Mouse (Mus musculus) liver, adult (tissue): ENCODE measurements around the gene Tmco4.

ENCODE experiments used
- GATA4 ChIP-seq: IDR thresholded peaks from 2 replicates; pipeline ENCODE4 v1.6.1; 2014; ENCODE audit warnings: mild to moderate bottlenecking, low read length; ENCODE audit not compliant: insufficient replicate concordance

Tmco4 gene

DNA sequence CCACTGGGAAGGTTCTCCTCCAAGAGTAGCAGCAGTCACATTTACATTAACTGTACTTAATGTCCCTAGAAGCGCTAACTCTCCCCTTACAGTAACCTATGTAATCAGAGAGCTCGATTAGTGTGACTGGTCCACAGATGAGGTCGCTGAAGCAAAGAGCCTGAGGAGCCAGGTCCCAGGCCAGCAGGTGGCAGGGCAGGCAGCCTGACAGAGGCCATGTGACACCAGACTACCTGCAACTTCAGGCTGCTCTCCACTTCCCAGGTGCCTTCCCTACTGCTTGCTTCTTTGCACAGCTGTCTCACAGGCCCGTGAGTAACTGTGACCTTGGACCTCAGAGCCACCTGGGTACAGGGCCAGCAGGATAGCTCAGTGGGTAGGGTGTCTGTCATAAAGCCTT lies 61.9 kb downstream of the Tmco4 start:
- no peak for TF ChIP-seq GATA4

DNA sequence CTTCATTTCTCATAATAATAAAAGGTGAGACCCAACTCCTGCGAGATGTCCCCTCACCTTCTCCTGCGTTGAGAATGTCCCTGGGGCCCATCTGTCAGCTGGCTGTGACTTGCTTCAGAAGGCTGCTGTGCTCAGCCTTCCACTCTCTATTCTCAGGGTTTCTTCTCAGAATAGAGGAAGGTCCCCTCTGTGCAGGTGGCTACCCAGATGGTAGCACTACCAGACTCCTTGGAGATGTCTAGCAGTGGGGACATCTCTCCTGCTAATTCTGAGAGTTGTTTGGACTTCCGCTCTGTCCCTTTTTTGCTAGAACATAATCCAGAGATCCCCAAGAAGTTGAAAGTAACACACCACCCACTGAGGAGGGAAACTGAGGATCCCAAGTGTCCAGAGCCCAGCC lies 62.3 kb downstream of the Tmco4 start:
- TF ChIP-seq GATA4: no peak

DNA sequence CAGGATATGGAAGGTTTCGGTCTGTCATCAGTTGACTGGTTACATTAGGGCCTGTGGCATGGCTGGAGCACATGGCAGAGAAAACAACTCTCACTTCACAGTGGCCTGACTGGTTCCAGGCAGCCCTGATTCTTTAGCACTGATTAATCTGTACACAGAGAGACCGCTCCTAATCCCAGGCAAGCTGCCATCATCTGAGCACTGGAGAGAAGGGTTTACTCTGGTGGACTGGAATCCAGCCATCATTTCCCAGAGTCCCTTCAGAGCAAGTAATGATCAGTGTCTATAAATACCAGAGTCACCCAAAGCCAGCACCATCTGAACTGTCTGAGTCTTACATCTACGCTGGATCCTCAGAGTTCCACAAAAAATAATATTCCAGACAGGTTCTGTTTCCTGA lies 63.1 kb downstream of the Tmco4 start:
- TF ChIP-seq GATA4: no peak

DNA sequence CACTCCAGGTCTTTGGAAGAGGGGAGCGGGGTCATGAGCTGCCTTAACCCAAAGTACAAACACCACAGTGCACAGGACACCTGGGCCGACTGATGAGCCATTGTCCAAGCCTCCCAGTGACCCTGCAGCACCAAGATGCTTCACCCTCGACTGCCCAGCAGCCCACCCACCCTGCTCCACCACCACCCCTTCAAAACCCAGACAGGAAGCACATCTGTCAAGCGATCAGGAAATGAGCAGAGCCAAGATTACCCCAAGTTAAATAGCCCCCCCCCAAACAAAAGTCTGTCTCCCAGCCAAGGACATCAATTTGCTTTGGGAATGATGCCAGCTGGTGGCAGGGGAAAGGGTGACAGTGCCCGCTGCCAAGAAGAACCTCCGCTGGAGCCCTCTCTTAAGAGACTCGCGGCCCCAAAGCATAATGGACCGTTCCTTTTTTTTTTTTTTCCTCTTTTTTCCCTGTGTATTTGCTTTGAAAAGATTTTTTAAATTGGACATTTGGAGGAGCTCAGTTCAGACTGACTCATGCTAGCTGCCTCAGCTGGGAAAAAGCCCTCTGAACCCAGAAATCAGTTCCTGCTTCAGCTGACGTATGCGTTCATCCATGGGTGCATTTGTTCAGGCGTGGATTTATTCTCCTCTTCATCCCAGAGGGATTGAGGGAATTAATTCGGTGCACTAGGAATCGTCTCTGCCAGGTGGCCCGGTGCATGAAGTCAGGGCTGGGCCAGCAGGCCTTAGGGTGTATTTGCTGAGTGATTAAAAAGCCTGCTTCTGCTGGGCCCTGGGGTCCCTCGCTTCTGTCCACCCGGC lies 65.3 kb downstream of the Tmco4 start:
- no peak for TF ChIP-seq GATA4

DNA sequence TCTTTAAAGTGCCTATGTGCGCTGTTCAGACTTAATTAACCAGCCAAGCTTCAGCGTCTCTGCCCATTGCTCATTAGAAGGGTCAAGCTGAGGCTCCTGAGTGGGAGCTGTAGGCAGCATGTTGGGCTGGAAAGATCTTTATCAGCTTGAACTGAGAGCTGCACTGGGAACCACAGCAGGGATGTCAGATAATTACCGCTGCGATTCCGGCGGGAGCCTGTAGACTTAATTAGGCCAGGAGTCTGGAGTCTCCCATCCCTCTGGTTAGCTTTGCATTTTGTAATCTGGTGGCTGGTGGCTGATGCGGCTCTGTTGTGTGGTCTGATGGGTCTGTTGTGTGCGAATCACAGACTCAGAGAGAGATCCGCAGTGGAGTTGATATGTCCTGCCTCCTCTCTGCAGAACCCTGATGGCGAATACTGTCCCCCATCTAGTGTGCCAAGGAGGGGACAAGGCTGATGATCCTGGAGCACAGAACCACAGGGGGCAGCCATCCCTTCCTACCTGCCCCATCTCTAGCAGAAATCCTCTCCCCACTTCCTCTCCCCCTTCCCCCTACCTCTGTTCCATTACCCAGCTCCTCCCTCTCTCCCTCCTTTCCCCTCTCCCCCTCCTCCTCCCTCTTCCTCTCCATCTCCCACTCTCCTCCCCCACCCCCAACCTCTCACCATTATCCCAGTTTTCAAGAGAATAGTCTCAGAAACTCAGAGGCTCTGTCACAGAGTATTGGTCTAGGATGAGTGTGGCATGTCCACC lies 67.6 kb downstream of the Tmco4 start:
- no peak for TF ChIP-seq GATA4

DNA sequence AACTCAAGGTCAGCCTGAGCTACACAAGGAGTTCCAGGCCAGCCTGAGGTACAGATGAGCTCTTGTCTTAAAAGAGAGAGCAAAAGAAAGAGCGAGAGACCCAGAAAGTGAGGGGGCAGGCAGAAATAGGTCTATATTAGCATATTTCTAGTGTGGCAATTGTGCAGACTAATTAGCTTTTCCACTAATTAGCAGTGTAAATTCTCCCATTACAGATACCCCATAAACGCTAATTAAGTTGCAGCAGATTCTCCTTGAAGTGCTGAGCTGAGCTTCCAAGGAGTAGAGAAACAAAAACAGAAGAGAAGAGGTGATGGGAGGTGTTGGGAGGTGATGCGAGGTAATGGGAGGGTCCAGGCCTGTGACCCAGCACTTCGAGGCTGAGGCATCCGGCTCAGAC lies 69.9 kb downstream of the Tmco4 start:
- no peak for TF ChIP-seq GATA4

DNA sequence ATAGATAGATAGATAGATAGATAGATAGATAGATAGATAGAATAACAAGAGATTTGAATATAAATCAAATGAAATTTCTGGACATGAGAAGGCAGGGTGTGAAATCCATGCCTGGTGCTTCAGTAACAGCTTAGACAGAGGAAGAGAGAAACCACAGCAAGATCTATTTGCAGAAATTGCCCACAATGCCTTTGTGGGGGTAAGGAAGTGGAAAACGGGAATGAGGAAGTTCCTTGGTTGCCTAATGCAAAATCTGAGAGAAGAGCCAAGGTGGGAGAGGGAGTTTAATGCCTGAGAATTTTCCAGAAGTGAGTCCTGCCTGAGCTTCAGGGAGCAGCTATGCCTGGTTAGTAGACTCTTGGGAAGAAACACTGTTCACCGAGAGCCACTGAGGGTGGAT lies 70.9 kb downstream of the Tmco4 start:
- TF ChIP-seq GATA4: no peak

DNA sequence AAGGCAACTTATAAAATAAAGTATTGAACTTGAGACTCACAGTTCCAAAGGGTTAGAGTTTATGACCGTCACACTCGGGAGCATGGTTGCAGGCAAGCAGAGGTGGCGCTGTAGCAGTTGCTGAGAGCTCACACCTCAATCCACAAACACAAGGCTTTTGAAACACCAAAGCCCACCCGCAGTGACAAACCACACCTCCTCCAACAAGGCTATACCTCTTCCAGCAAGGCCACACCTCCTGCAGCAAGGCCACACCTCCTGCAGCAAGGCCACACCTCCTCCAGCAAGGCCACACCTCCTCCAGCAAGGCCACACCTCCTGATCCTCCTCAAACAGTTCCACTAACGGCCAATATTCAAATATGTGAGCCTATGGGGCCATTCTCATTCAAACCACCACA lies 71.9 kb downstream of the Tmco4 start:
- TF ChIP-seq GATA4: no peak

DNA sequence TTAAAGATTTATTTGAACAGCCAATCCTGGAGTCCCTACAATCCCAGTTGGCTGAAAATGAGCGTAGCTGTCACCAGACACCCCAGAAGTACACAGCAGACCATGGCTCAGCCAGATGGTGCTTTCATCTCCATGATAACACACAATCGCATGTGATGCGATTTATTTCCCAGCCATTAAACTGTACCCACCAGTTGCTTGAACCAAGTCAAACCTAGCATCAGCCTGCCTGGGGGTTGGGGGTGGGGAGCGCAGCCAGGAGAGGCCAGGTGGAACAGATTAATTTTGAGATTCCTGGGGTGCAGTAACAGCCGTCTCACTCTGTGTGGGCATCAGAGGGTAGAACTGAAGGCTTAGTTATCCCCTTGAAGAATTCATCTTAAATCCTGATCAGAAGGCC lies 73.7 kb downstream of the Tmco4 start:
- TF ChIP-seq GATA4: no peak

DNA sequence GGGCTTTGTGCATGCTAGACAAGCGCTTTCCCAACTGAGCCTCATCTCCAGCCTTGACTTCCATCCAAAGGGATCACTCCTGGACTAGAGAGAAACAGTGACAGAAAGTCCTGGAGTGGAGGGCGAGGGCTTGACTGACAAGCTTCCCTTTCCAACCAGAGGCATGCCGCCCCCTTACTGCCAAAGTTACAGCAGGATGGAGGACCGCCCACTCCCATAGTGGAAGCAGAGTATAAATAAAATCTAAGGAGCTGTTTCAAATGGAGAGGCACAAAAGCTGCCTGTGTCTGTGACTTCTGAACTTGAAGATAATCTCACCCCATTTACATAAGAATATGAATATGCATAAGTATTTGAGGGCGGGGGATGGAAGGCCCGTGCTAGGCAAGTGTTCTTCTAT lies 75.8 kb downstream of the Tmco4 start:
- TF ChIP-seq GATA4: no peak

DNA sequence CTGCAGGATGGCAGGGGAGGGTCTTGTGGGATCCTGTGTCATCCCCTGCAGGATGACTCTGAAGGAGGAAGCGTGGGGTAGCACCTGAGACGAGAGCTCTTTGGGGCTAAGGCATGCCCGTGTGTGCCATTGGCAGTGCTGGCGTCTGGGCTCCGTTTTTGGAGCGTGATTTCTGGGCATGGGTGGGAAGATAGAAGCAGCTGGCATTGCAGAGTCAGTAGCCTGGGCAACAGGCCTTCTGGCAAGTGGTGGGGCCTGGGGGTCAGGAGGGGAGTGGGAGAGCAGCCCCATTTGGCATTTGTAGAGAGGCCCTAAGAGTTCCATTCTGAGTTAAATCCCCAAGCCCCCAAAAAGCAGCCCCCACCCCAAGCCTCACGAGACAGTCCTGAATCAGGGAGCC lies 80.1 kb downstream of the Tmco4 start:
- TF ChIP-seq GATA4: no peak

DNA sequence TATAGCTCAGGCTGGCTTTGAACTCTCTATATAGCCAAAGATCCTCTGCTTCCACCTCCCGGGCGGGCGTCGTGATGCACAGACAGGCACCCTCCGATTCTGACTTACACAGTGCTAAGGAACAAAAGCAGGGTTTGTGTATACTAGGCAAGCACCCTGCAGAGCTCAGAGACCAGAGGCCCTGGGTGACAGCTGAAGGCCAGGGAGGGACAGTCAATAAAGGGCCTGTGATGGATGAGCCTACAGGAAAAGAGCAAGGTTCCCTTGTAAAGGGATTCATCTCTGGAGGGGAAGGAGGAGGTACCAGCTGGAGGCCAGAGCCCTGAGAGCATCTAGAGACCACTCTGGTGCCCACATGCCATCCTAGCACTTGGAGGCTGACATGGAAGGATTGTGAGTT lies 80.7 kb downstream of the Tmco4 start:
- TF ChIP-seq GATA4: no peak

DNA sequence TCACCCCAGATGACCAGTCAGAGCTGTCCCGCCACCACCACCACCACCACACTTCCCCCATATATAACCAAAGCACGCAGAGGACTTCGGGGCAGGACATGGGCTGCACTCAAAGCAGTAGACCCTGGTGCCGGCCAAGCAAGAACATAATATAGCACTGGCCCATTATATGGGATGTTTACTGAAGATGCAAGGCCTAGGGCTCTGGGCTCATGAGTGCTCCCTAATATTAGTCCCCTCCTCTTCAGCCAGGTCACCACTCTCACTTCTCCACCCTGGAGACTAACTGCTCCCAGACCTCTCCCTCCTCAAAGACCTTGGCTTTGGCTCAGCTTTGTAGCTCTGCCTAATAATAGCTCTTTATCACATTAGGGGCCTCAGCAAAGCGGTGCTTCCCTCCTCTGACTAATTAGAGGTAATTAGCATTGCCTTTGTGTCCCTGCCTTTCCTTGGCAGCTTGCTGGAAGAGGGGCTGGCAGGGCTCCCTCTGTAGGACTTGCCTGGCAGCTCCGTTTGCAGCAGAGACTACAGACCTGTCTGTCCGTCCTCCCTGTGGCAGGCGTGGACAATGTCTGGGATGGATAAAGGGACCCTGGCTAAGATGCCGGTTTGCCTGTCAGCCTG lies 81.7 kb downstream of the Tmco4 start:
- no peak for TF ChIP-seq GATA4

DNA sequence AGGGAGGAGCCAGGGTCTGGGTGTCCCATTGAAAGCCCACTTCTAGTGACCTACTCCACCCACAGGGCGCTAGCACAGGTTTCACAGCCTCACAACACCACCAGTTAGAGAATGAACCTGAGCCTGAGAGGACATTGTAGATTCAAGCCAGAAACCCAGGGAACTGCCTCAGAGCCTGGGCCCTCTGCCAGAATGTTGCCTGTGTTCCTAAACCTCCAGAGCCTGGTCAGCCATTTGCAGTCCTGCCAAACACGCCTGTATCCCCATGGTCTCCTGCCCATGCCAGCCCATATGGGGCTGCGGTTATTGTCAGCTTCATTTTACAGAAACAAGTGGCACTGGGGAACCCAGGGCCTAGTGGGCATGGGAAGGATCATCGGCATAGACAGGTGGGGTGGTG lies 82.6 kb downstream of the Tmco4 start:
- no peak for TF ChIP-seq GATA4

DNA sequence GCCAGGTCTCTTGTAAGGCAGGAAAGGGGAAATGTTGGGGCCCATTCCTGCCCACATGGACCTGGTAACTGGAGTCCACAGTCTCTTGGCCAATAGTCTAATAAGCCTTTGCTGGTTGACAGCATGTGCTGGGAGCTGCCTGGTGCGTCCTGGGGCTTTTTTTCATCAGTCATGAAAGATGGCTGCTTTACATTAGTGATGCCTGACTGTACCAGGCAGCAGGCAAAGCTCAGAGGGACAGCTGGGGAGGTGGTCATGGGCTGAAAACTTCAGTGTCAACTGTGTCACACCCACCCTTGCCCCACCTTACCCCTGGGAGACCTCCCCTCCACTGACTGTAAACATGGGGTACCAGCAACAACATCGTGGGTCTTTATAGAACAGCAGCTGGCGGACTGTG lies 83.1 kb downstream of the Tmco4 start:
- no peak for TF ChIP-seq GATA4

DNA sequence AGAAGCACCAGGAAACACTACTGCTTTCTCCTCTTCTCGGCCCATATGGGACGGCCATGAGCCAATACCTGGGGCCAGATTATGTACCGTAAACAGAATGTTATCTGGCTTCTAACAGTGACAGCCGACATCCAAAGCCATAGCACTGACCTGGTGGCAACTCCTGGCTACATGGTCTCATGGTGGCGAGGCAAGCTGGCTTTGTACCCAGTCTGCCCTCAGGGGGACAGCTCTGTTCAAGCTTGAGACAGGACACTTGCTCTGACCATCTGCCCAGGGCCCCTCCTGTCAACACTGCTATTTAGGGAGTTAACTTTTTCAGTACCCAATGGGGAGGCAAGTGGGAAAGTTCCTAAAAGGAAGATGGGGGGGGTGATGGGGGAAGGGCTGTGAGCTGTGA lies 84.6 kb downstream of the Tmco4 start:
- no peak for TF ChIP-seq GATA4
